Mouse (Mus musculus): ENCODE measurements around the gene Trp53.
"Not testable (repeated sequence)": the region's sequence is repeated elsewhere in the genome, so short reads cannot be mapped to it uniquely, and the experiment has no call there.

Gene Trp53

GRCm38 (mm10) chr11:69580091-69580514 lies at the start of gene Trp53, which contains the start of gene Wrap53:
TSS of gene Trp53 (plus strand) at chr11:69580359.
TSS of gene Wrap53 (minus strand) at chr11:69580255.
- DNase-seq (ENCODE audit: low spot score in 2 of 2): peak; percentile 92 to 95

GRCm38 (mm10) chr11:69530755-69531154 lies 49.4 kb upstream of the Trp53 start:
- not testable (repeated sequence) for DNase-seq (ENCODE audit: low spot score in 2 of 2)

- DNase-seq (ENCODE audit: low spot score in 2 of 2): no peak
Measured at GRCm38 (mm10) chr11:69532480-69533150, 47.5 kb upstream of the Trp53 start.

- no peak for DNase-seq (ENCODE audit: low spot score in 2 of 2)
Measured at GRCm38 (mm10) chr11:69534990-69535389, 45.2 kb upstream of the Trp53 start.

- no peak for DNase-seq (ENCODE audit: low spot score in 2 of 2)
Measured at GRCm38 (mm10) chr11:69540700-69541099, 39.5 kb upstream of the Trp53 start.

GRCm38 (mm10) chr11:69541741-69542140 lies 38.4 kb upstream of the Trp53 start:
- not testable (repeated sequence) for DNase-seq (ENCODE audit: low spot score in 2 of 2)

- no peak for DNase-seq (ENCODE audit: low spot score in 2 of 2)
Measured at GRCm38 (mm10) chr11:69543598-69543997, 36.6 kb upstream of the Trp53 start.

GRCm38 (mm10) chr11:69545957-69546356 lies 34.2 kb upstream of the Trp53 start:
- DNase-seq (ENCODE audit: low spot score in 2 of 2): no peak

GRCm38 (mm10) chr11:69546423-69547053 lies 33.6 kb upstream of the Trp53 start:
- DNase-seq (ENCODE audit: low spot score in 2 of 2): peak; percentile 19 to 34

- DNase-seq (ENCODE audit: low spot score in 2 of 2): no peak
Measured at GRCm38 (mm10) chr11:69547071-69547470, 33.1 kb upstream of the Trp53 start.

GRCm38 (mm10) chr11:69549060-69549656 lies 31.0 kb upstream of the Trp53 start, which contains the start of gene Dnah2:
TSS of gene Dnah2 (minus strand) at chr11:69549110.
- no peak for DNase-seq (ENCODE audit: low spot score in 2 of 2)

GRCm38 (mm10) chr11:69551310-69551709 lies 28.8 kb upstream of the Trp53 start:
- no peak for DNase-seq (ENCODE audit: low spot score in 2 of 2)

- no peak for DNase-seq (ENCODE audit: low spot score in 2 of 2)
Measured at GRCm38 (mm10) chr11:69552622-69553340, 27.4 kb upstream of the Trp53 start.

- no peak for DNase-seq (ENCODE audit: low spot score in 2 of 2)
Measured at GRCm38 (mm10) chr11:69553341-69553721, 26.8 kb upstream of the Trp53 start.

- no peak for DNase-seq (ENCODE audit: low spot score in 2 of 2)
Measured at GRCm38 (mm10) chr11:69554539-69555140, 25.5 kb upstream of the Trp53 start.

- no peak for DNase-seq (ENCODE audit: low spot score in 2 of 2)
Measured at GRCm38 (mm10) chr11:69557381-69557958, 22.7 kb upstream of the Trp53 start.

- no peak for DNase-seq (ENCODE audit: low spot score in 2 of 2)
Measured at GRCm38 (mm10) chr11:69558756-69559155, 21.4 kb upstream of the Trp53 start.

GRCm38 (mm10) chr11:69559183-69559582 lies 21.0 kb upstream of the Trp53 start:
- DNase-seq (ENCODE audit: low spot score in 2 of 2): no peak

- no peak for DNase-seq (ENCODE audit: low spot score in 2 of 2)
Measured at GRCm38 (mm10) chr11:69559851-69560765, 20.1 kb upstream of the Trp53 start, which contains the start of gene Efnb3. TSS of gene Efnb3 (minus strand) at chr11:69560205.

All from spleen, postnatal 36 days (tissue).